Mouse (Mus musculus) kidney, postnatal 10 days (tissue): ENCODE results near the gene Pfn1.

ENCODE experiments used
- DNase-seq: peaks from one replicate; pipeline ENCODE4 v3.0.0; 2021; ENCODE audit warnings: mixed read lengths

The Pfn1 gene

DNA sequence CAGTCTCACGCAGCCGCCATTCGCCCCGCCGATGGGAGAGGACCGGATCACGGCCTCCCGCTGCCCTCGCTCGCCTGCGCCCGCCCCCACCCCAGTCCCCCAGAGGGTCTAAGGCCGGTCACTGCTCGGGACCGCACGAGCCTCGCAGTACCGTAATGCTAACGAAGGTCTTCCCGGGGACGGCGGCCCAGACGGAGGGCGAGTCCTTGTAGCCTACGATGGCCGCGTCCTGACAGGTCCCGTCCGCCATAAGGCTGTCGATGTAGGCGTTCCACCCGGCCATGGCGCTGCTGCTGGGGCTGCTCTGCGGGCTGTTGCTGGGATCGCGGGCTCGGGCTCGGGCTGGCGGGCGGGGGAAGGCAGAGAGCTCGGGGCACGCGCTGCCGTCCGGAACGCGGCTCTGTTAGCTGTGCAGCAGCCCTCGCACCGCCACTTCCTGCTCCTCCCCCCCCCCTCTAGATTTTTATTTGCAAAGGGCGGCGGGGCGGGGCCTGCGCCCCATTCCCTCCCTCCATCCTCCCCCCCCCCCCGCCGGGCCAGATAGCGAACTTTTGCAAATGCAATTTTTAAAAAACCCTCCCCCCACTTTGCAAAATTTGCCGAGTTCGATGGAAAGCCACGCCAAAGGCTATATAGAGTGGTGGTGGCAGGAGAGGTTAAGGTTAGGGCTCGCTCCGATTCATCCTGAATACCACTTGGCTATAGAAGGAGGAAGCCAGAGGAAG is at the start of gene Pfn1:
Gene Pfn1, minus strand, starts transcription at position 447 of the 725 bp plus-strand sequence.
- peak; percentile 92 for DNase-seq

DNA sequence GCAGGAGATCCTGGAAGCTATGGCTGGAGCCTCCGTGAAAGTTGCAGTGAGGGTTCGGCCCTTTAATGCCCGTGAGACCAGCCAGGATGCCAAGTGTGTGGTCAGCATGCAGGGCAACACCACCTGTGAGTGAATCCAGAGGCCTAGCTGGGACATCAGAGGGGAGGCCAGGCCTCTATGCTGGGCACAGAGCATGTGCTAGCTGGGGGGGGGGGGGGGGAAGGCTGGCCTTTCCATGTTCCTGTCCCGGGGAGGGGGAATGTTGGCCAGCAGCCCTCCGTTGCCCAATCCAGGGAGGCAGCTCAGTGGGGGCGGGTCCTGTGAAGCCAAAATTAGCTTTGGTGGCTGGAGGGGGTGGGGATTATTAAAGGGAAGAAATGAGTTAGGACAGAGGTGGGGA is 48.3 kb upstream of the Pfn1 start:
- no peak for DNase-seq

DNA sequence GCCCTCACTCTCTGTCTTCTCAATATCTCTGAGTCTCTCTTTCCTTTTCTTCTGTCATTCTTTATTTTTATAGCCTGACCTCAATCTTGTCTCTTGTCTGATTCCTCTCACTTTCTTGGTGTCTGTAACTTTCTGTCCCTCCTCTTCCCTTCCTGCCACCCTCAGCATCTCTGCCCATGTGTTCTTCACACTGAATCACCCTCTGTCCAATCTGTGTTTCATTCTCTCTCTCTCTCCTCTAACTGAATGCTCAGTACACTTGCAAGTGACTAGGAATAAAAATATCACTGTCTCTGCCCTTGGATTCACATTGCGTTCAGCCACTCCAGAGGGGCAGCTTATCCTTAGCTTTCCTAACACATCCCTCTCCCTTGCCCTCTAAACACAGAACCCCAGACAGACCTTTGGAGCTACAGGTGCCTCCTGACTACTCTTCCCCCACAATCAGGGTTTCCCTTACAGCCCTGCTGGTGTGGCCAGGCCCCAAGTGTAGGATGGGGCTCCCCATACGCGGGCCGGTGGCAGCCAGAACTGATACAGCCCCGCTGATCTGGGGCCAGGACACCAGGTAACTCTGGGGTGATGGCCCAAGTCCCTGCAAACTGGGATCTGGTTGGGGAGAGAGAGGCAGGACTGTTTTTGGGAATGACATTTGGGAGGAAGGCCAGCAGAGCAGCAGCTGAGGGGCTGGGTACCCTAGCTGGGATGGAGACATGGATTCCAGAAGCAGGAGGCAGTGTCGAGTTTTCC is 47.7 kb upstream of the Pfn1 start:
- DNase-seq: no peak

DNA sequence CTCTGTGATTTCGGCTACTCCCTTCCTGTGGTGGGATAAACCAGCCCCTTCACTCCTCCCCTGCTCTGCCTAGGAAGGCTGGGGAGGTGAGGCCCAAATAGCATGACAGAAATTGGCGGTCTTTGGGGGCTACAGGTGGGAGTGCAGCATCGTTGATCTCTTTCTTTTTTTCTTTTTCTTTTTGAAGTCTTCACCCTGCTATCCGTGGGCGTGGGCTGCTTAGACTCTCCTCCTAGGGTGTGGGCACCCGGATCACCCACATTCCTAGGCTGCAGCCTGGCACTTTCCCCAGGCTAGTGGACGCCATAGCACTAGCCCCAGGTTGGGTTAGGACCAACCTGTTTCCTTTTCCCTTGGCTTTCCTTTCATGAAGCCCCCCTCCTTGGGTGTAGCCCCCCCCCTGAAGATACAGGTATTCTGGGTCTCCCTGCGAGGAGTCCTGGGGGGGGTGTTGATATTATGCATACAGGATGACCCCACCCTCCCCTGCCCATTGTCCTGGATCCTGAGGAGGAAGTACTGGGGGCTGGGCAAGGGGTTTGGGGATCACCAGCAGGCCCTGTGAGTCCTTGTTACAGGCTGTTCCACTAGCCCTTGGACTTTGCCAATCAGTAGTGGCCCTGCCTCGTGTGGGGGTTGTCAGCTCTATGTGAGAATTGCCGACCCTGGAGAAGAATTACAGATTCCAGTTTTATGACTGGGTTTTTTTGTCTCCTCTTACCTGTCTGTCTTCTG is 46.9 kb upstream of the Pfn1 start:
- DNase-seq: peak; percentile 34

DNA sequence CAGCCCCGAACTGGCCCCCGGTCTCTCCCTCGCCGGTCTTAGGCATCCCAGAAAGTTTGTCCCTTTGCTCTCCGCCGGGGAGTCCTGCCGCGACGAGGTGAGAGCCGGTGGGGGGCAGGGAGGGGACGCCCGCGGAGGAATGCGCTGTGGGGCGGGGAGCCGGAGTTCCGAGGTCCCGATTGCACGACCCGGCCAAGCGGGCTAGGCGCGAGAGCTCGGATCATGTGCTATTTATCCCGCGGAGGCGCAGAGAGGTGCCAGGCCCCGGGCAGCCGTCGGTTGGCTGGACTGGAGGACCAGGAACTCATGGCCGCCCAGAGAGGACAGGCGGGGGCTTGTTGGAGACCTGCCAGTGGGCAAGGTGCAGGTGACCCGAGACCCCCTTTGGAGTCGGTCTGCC is 46.2 kb upstream of the Pfn1 start:
- peak; percentile 86 for DNase-seq

DNA sequence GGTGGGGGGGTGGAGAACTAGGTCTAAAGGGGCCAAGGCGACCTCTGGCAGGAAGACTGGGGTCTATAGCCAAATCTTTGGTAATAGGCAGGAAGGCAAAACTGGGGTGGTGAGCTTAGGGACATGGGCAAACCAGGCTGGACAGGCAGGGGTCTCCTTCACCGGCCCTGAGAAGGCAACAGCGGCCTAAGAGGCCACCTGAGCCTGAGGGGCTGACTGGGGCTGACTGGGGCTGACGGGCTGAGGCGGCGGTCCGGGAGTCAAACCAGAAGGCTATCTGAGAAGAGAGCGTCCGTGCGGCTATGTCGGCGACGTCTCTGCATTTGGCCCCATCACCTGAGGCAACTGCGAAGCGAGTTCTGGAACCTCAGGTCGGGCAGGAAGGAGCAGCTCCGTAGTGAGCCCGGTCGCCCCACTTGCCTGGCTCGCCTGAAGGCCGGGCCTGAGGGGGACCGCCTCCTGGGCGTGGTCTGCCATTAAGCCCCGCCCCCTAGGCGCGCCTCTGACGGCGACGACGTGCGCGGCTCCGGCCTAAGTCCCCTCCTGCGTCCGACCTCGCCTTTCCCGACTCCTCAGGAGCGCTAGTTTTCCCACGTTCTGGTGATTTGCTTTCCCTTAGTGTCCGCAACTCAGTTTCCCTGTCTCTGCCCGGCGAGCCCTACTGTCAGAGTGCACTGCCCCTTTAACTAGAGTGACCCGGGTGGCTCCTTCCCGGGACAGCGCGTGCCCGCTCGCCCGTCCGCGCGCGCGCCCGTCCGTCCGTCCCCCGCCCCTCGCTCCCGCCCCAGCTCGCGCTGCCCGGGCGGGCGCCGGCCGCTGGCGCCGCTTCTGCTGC is 45.5 kb upstream of the Pfn1 start, which contains the start of the genes Inca1 and Kif1c:
Gene Inca1, minus strand, starts transcription at position 434 of the 835 bp plus-strand sequence.
Gene Kif1c, plus strand, starts transcription at position 827 of the 835 bp plus-strand sequence.
- DNase-seq: peak; percentile 97

- no peak for DNase-seq
Observed at GRCm38 (mm10) chr11:70699051-70699450, 44.6 kb upstream of the Pfn1 start.

DNA sequence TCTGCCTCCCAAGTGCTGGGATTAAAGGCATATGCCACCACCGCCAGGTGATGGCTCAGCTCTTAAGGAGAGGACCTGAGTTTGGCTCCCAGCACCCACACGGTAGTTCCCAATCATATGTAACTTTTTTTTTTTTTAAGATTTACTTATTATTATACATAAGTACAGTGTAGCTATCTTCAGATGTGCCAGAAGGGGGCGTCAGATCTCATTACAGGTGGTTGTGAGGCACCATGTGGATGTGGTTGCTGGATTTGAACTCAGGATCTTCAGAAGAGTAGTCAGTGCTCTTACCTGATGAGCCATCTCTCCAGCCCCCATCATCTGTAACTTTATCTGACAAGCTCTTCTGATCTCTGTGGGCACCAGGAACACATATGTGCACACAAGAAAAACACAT is 42.9 kb upstream of the Pfn1 start:
- no peak for DNase-seq

DNA sequence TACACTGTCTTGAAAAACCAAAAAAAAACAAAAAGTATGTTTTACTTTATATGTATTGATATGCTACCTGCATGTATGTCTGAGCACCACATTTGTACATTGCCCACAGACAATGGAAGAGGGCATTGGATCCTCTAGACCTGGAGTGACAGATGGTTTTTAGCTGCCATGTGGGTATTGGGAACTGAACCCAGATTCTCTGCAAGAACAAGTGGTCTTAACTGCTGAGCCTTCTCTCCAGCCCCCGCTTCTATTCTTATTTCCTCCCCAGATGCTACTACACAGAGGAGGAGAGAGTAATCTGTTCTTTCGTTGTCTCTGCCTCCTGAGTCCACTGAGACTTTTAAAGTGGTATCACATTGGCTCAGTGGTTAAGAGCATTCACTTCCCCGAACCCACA is 39.1 kb upstream of the Pfn1 start:
- no peak for DNase-seq

GRCm38 (mm10) chr11:70689578-70689977 is 35.1 kb upstream of the Pfn1 start:
- DNase-seq: peak; percentile 57

DNA sequence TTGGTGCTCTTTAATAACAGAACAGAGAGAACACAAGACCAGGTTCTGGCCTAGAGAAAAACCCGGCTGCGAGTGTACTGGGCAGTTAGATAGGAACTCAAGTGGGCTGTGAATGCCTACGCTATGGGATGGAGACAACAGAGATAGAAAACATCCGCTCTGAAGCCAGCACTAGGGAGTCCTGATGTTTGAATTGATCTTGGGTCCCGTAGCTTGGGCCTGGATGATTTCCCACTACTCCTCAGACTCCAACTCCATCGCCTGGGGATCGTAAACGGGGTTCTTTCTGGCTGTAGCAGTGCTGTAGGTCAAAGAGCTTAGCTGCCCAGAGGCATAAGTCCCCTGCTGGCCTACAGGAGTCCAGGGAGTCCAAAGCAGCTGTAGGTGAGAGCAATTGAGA is 33.9 kb upstream of the Pfn1 start:
- no peak for DNase-seq

DNA sequence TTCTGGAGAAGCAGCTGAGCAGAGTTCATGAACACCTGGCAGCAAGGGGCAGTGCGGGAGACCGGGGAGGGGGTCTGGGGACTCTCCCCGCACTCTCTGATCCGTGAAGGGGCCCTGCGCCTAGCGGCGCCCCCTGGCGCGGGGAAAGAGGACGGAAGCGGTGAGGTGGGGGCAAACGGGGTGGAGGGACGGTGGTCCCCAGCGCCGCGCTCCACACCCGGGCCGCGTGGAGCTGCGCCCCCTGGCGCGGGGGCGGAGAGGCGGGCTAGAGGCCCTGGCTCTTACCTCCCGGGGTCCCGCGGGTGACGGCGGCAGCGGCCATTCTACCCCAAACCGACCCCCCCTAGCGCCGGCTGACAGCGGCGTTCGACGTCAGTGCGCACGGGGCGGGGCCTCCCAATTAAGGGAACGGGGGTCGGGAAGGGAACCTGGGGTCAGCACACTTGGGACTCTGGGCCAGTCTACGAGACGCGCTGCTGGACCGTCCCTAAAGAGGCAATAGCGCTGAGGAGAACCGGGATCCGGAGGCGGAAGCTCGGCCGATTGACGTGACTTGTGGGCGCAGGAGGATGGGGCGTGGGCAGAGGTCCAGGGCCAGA is 33.3 kb upstream of the Pfn1 start, which contains the start of gene Camta2:
Gene Camta2, minus strand, starts transcription at position 505 of the 599 bp plus-strand sequence.
- DNase-seq: peak; percentile 96

DNA sequence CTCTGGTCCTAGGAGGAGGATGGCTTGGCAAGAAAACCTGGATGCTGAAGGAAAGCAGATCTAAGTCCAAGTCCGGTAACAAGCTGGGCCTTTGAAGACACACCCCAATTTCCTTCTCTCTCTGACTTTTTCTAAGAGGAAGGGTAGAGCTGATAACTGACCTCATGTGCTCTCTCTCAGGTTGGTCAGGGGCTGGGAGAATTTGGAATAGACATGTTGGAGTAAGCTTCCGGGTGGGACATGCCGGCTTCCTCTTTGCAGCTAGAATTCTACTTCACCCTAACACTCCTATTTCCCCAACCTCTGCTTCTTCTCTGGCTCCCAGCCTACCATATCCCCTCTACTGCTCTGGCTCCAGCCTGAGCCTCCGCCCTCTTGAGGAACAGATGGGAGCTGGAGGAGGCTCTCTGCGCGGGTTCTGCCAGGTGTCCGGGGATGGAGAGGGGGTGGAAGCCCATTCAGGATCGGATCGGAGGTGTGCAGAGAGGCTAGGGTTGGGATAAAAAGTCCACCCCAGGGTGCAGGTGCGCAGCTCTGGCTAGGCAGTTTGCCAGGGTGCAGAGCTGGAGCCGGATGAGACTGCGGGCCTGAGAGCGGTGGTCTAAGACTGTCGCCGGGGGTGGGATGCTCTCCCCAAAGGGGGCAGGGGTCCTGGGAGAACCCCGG is 32.6 kb upstream of the Pfn1 start:
- DNase-seq: peak; percentile 61

DNA sequence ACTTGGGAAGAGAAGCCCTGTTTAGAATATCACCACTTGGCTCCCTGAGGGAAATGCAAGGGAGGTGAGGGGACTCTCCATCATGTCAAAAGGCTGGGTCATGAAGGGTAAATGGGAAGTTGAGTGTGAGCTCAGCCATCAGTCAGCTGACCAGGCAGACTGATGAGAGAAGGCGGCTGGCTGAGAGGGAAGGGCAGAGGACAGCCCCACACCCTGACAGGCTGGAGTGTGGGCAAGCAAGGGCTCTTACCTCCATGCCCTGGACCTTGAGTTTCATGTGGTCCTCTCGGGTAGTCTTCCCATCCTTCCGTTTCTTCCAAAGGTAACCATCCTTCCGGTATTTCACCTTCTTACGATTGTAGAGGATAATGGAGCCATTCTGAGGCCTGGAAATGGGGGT is 29.2 kb upstream of the Pfn1 start:
- peak; percentile 7 for DNase-seq

DNA sequence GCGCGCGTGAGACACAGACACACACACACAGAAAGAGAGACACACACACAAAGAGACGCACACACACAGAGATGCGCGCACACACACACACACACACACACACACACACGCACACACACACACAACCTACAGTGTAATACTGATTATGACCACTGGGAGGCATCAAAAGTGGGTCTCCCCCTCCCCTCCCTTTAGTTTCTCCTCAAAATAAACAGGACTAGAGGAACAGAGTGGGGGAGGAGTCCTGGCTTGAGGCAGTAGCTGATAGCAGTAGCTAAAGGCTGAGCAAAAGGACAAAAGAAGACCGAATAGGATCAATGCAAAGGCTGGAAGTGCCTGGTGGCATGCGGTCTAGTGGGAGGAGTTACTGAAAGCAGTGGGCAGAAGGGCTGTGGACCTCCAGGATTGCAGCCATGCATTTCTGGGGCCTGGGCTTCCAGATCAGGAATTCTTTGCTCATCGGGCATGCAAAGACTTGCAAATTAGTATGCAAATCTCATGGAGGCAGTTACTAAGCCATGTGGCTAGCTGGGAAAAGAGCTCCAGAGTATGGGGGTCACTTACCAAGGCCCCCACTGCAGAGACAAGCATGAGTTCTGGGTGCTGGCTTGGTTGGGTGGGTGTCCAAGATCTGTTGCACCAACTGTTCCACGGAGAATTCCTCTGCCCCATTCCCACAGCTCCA is 27.6 kb upstream of the Pfn1 start:
- peak; percentile 47 for DNase-seq

DNA sequence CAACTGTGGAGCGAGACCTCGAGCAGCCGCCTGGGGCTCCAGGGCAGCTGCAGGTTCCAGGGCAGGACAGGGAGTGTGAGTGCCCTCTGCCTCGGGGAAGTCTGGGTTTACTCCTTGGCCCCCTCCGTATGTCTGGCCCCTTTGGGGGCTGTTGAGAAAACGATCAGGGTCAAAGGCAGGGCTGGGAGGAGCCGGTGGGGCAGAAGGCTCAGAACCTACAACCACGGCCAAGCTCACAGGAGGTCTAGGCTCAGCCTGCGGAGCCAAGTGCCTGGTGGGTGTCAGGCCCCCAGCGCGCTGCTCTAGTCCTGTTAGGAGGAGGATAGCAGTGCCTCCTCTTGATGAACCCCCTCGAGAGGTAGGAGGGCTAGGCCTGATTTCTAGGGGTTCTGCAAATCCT is 26.7 kb upstream of the Pfn1 start:
- DNase-seq: peak; percentile 6

- DNase-seq: no peak
Observed at GRCm38 (mm10) chr11:70679894-70680293, 25.4 kb upstream of the Pfn1 start.

- peak; percentile 9 for DNase-seq
Observed at GRCm38 (mm10) chr11:70679361-70679760, 24.9 kb upstream of the Pfn1 start.

DNA sequence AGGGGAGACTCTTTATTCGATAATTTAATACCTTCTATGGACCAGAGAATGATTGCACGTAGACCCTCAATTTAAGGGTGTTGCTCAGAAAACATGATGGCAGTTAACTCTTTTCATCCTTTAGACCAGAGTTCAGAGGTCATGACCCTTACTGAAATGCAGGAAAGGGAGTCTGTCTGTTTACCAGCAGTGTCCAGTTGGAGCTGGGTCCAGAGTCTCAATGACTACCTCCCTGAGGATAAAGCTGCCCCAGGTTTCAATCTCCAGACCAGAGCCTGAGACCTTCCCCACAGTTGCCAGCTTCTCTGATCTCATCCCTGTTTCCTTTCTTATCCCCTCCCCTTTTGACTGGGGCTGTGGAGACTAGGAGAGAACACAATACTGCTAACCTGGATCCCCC is 24.1 kb upstream of the Pfn1 start:
- peak; percentile 6 for DNase-seq

DNA sequence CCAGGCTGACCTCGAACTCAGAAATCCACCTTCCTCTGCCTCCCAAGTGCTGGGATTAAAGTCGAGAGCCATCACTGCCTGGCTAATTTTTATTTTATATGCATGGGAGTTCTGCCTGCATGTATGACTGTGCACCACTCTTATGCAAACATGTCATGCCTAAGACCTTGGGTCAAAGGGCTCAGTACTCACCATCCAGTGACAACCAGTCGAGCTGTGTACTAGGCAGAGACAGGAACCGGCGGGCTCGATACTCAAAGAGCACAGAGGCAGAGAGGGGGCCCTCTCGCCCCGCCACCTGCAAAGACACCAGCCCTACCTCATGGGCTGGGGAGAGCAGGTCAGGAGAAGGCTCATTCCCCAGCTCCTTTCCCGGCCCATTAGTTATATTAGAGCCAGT is 23.6 kb upstream of the Pfn1 start:
- no peak for DNase-seq

DNA sequence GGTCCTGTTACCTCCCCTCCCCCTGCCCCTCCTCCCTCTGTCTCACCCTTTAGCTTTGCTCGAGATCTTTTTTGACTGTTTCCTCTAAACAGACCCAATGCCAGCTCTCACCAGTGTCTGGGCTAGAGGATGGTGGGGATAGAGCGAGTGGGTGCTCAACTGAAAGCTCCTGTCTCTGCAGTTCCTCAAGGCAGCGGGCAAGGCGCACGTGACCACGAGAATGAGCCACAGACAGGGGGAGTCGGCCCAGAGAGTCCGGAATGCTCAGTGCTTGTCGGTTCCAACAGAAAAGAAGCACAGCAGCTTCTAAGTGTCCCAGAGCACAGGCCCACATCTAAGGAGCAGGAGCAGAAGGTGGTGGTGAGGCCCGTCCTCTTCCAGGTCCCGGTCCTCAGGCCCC is 20.1 kb upstream of the Pfn1 start:
- no peak for DNase-seq
